ENCODE assay signal across 8 mouse cellular contexts in the genomic region with DNA sequence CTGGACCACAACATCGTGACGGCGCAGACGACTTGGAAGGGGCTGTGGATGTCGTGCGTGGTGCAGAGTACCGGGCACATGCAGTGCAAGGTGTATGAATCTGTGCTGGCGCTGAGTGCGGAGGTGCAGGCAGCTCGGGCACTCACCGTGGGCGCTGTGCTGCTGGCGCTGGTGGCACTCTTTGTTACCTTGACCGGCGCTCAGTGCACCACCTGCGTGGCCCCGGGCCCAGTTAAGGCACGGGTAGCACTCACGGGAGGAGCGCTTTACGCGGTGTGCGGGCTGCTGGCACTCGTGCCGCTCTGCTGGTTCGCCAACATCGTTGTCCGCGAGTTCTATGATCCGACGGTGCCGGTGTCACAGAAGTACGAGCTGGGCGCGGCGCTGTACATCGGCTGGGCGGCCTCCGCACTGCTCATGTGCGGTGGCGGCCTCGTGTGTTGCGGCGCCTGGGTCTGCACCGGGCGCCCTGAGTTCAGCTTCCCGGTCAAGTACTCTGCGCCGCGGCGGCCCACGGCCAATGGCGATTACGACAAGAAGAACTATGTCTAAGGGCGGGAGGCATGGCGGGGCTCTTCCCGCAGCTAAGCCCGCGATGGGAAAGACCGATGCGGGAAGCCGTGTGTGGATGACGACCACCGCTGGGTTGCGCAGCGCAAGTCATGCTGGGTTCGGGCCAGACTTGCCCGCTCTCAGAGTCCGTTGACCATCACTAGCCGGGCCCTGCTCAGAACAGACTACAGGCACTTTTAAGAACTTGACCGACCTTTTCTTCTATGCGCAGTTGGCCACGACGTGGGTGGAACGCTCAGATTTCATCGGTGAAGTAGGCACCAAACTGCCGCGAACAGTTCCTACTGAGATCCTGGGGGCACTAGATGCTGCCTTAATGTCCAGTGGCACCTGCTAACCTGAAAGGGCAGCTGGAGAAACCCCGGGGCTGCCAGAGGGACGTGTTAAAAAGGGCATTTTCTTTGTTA. TPM values are rescaled to one million over a fixed set of nuclear protein-coding genes. Genes with fewer than 3 reads are reported as not detected.
DNase-seq lines count a peak whose midpoint lies in the region; ATAC-seq and TF ChIP-seq lines count a peak whose summit lies in the region.

No protein-coding gene starts in this region.

- peaks cover 46% of the 10 kb centered on the region for H3K27me3 ChIP-seq in heart, embryonic 11.5 days (ENCODE audit: control insufficient read depth, insufficient read depth, low read length)
- peaks cover 48% of the 10 kb centered on the region for H3K27me3 ChIP-seq in limb, embryonic 11.5 days (ENCODE audit: control insufficient read depth, insufficient read depth, low read length)
- peaks cover 39% of the 10 kb centered on the region for H3K27me3 ChIP-seq in midbrain, postnatal 0 days (ENCODE audit: insufficient read depth, low read length)

- ATAC-seq in heart, embryonic 11.5 days (replicated peaks; ENCODE audit: insufficient number of reproducible peaks, low FRiP score, low TSS enrichment): peak; percentile 37; the same call in 1 of the 2 replicates
- ATAC-seq in limb, embryonic 11.5 days (ENCODE audit: insufficient number of reproducible peaks, low FRiP score, low TSS enrichment, low read depth): no peak; the same call in 1 of the 2 replicates
- peak; percentile 71 for ATAC-seq in midbrain, postnatal 0 days (ENCODE audit: low FRiP score)

- TF ChIP-seq CTCF in midbrain, postnatal 0 days (IDR thresholded peaks at IDR 0.05): peak; percentile 1; the same call in 1 of the 2 replicates

- peak; percentile 36 for DNase-seq in adrenal gland, adult 2 months
- DNase-seq in adrenal gland, adult 8-10 months: no peak
- peak; percentile 71 for DNase-seq in ZHBTc4 (ENCODE audit: low read depth, low spot score)
- DNase-seq in limb, embryonic 11.5 days (ENCODE audit: low spot score): peak; percentile 56
- DNase-seq in midbrain, postnatal 0 days (ENCODE audit: low spot score): no peak
- DNase-seq in urinary bladder, postnatal 10 days (ENCODE audit: low spot score): no peak
- no peak for DNase-seq in cerebellum, postnatal 4 days (ENCODE audit: low spot score in 2 of 2)

- peaks cover 16% of the 10 kb centered on the region for H3K4me1 ChIP-seq in heart, embryonic 11.5 days (ENCODE audit: control insufficient read depth, insufficient read depth, low read length)
- H3K4me1 ChIP-seq in limb, embryonic 11.5 days (ENCODE audit: control insufficient read depth, insufficient read depth, low read length): peaks cover 9% of the 10 kb centered on the region; the same call in 1 of the 2 replicates
- H3K4me1 ChIP-seq in midbrain, postnatal 0 days (ENCODE audit: insufficient read depth, low read length): peaks cover 4% of the 10 kb centered on the region; the same call in 1 of the 2 replicates

- H3K9ac ChIP-seq in heart, embryonic 11.5 days (ENCODE audit: low read depth, low read length): peak overlapping the region; percentile 55; the same call in 1 of the 2 replicates
- H3K9ac ChIP-seq in limb, embryonic 11.5 days (ENCODE audit: low read length): peak overlapping the region; percentile 52
- peak overlapping the region; percentile 54 for H3K9ac ChIP-seq in midbrain, postnatal 0 days (replicated peaks; ENCODE audit: low read length, poor library complexity, severe bottlenecking)

- H3K9me3 ChIP-seq in heart, embryonic 11.5 days (replicated peaks; ENCODE audit: control insufficient read depth, low read length): no peaks in the 10 kb centered on the region
- H3K9me3 ChIP-seq in limb, embryonic 11.5 days (ENCODE audit: control insufficient read depth, low read length): no peaks in the 10 kb centered on the region
- no peaks in the 10 kb centered on the region for H3K9me3 ChIP-seq in midbrain, postnatal 0 days (ENCODE audit: low read length)

- H3K4me3 ChIP-seq in heart, embryonic 11.5 days (ENCODE audit: low read depth, low read length): peak overlapping the region; percentile 38
- peak overlapping the region; percentile 35 for H3K4me3 ChIP-seq in limb, embryonic 11.5 days (ENCODE audit: low read depth, low read length)
- peak overlapping the region; percentile 43 for H3K4me3 ChIP-seq in midbrain, postnatal 0 days (ENCODE audit: low read depth, low read length)

- peaks cover 3% of the 10 kb centered on the region; the same call in 1 of the 2 replicates for H3K36me3 ChIP-seq in heart, embryonic 11.5 days (ENCODE audit: control insufficient read depth, insufficient read depth, low read length)
- H3K36me3 ChIP-seq in limb, embryonic 11.5 days (ENCODE audit: control insufficient read depth, insufficient read depth, low read length): peaks cover 11% of the 10 kb centered on the region
- H3K36me3 ChIP-seq in midbrain, postnatal 0 days (ENCODE audit: insufficient read depth, low read length): no peaks in the 10 kb centered on the region

- peak overlapping the region; percentile 76 for H3K4me2 ChIP-seq in heart, embryonic 11.5 days
- H3K4me2 ChIP-seq in limb, embryonic 11.5 days (ENCODE audit: low read depth, severe bottlenecking): peak overlapping the region; percentile 53
- H3K4me2 ChIP-seq in midbrain, postnatal 0 days (ENCODE audit: low read depth, low read length, poor library complexity, severe bottlenecking): peak overlapping the region; percentile 69

- H3K27ac ChIP-seq in heart, embryonic 11.5 days (ENCODE audit: low read depth, low read length): no peak overlapping the region
- H3K27ac ChIP-seq in limb, embryonic 11.5 days (replicated peaks; ENCODE audit: low read depth, low read length): no peak overlapping the region
- peak overlapping the region; percentile 32; the same call in 1 of the 2 replicates for H3K27ac ChIP-seq in midbrain, postnatal 0 days (ENCODE audit: low read depth, low read length)

- WGBS in heart, embryonic 11.5 days (ENCODE audit: insufficient replicate concordance): 2% methylated on average over 80 of the region's 80 CpGs
- 3% methylated on average over 80 of the region's 80 CpGs for WGBS in limb, embryonic 11.5 days
- 3% methylated on average over 69 of the region's 80 CpGs for WGBS in midbrain, postnatal 0 days

RNA-seq across cellular contexts. Expression of a gene that starts 0.7 kb away (rescaled TPM):
- total RNA-seq in adrenal gland, adult 2 months (2021): 10 to 100 TPM in 1 of 2 experiments, 1 to 10 TPM in 1; 3.5 to 16.9 TPM
- polyA plus RNA-seq in adrenal gland, adult 2 months (2012; rRNA removed): 68.7 and 108 TPM in 2 replicates
- 10 to 100 TPM in 1 of 4 experiments, 1 to 10 TPM in 3; 7.8 to 12.2 (median 9.4) TPM for total RNA-seq in adrenal gland, adult 8-10 months (2022)
- polyA plus RNA-seq in heart, embryonic 11.5 days (2014; fragmentation: Nextera tagmentation; extraction: Ambion mirVana): 4.4 and 6.6 TPM in 2 replicates
- 16.4 and 18.9 TPM in 2 replicates for polyA plus RNA-seq in limb, embryonic 11.5 days (2014; fragmentation: Nextera tagmentation; extraction: Ambion mirVana)
- 139 and 181 TPM in 2 replicates for total RNA-seq in midbrain, postnatal 0 days (2014; rRNA removed)
- polyA plus RNA-seq in midbrain, postnatal 0 days (2015; fragmentation: Nextera tagmentation; extraction: Ambion mirVana): 115 and 137 TPM in 2 replicates

RNA-seq across cellular contexts. Expression of a gene that starts 34.2 kb away (rescaled TPM):
- 100 to 1,000 TPM; 102 to 115 TPM for total RNA-seq in adrenal gland, adult 2 months (2021)
- polyA plus RNA-seq in adrenal gland, adult 2 months (2012; rRNA removed): 19.9 and 27.1 TPM in 2 replicates
- total RNA-seq in adrenal gland, adult 8-10 months (2022): 100 to 1,000 TPM; 131 to 143 (median 136) TPM
- polyA plus RNA-seq in heart, embryonic 11.5 days (2014; fragmentation: Nextera tagmentation; extraction: Ambion mirVana): 63.6 and 70.5 TPM in 2 replicates
- 96.5 and 106 TPM in 2 replicates for polyA plus RNA-seq in limb, embryonic 11.5 days (2014; fragmentation: Nextera tagmentation; extraction: Ambion mirVana)
- 58.1 and 60.9 TPM in 2 replicates for total RNA-seq in midbrain, postnatal 0 days (2014; rRNA removed)
- 115 and 116 TPM in 2 replicates for polyA plus RNA-seq in midbrain, postnatal 0 days (2015; fragmentation: Nextera tagmentation; extraction: Ambion mirVana)

RNA-seq across cellular contexts. Expression of a gene that starts 34.4 kb away (rescaled TPM):
- total RNA-seq in adrenal gland, adult 2 months (2021): 1 to 10 TPM; 5.8 to 8.7 TPM
- 4.8 and 5.7 TPM in 2 replicates for polyA plus RNA-seq in adrenal gland, adult 2 months (2012; rRNA removed)
- total RNA-seq in adrenal gland, adult 8-10 months (2022): 10 to 100 TPM in 2 of 4 experiments, 1 to 10 TPM in 2; 7.0 to 12.8 (median 10.0) TPM
- 39.7 and 41.5 TPM in 2 replicates for polyA plus RNA-seq in heart, embryonic 11.5 days (2014; fragmentation: Nextera tagmentation; extraction: Ambion mirVana)
- polyA plus RNA-seq in limb, embryonic 11.5 days (2014; fragmentation: Nextera tagmentation; extraction: Ambion mirVana): 81.6 and 86.3 TPM in 2 replicates
- total RNA-seq in midbrain, postnatal 0 days (2014; rRNA removed): 3.3 and 4.8 TPM in 2 replicates
- 2.8 and 3.0 TPM in 2 replicates for polyA plus RNA-seq in midbrain, postnatal 0 days (2015; fragmentation: Nextera tagmentation; extraction: Ambion mirVana)

RNA-seq across cellular contexts. Expression of a gene that starts 59.0 kb away (rescaled TPM):
- total RNA-seq in adrenal gland, adult 2 months (2021): 10 to 100 TPM; 14.0 to 18.6 TPM
- polyA plus RNA-seq in adrenal gland, adult 2 months (2012; rRNA removed): 61.3 and 69.2 TPM in 2 replicates
- total RNA-seq in adrenal gland, adult 8-10 months (2022): 10 to 100 TPM; 18.5 to 23.9 (median 20.9) TPM
- 32.3 and 35.6 TPM in 2 replicates for polyA plus RNA-seq in heart, embryonic 11.5 days (2014; fragmentation: Nextera tagmentation; extraction: Ambion mirVana)
- 28.4 and 31.4 TPM in 2 replicates for polyA plus RNA-seq in limb, embryonic 11.5 days (2014; fragmentation: Nextera tagmentation; extraction: Ambion mirVana)
- total RNA-seq in midbrain, postnatal 0 days (2014; rRNA removed): 23.1 and 32.8 TPM in 2 replicates
- 47.2 and 55.4 TPM in 2 replicates for polyA plus RNA-seq in midbrain, postnatal 0 days (2015; fragmentation: Nextera tagmentation; extraction: Ambion mirVana)

RNA-seq across cellular contexts. Expression of a gene that starts 59.0 kb away (rescaled TPM):
- 1 to 10 TPM; 4.6 to 7.5 TPM for total RNA-seq in adrenal gland, adult 2 months (2021)
- 0.47 and 0.51 TPM in 2 replicates for polyA plus RNA-seq in adrenal gland, adult 2 months (2012; rRNA removed)
- total RNA-seq in adrenal gland, adult 8-10 months (2022): 1 to 10 TPM; 1.7 to 7.3 (median 5.7) TPM
- not detected in 2 replicates for polyA plus RNA-seq in heart, embryonic 11.5 days (2014; fragmentation: Nextera tagmentation; extraction: Ambion mirVana)
- not detected in 2 replicates for polyA plus RNA-seq in limb, embryonic 11.5 days (2014; fragmentation: Nextera tagmentation; extraction: Ambion mirVana)
- total RNA-seq in midbrain, postnatal 0 days (2014; rRNA removed): not detected in 2 replicates
- 0.17 and 0.27 TPM in 2 replicates for polyA plus RNA-seq in midbrain, postnatal 0 days (2015; fragmentation: Nextera tagmentation; extraction: Ambion mirVana)

Comparison
In these comparisons a context has a peak if more than half of its experiments do, and no peak if none do; other contexts are left out.
1. DNase-seq: peak in adrenal gland, adult 2 months (single experiment), ZHBTc4 (single experiment) and limb, embryonic 11.5 days (single experiment); none in adrenal gland, adult 8-10 months (single experiment), midbrain, postnatal 0 days (single experiment), urinary bladder, postnatal 10 days (single experiment) and cerebellum, postnatal 4 days (0 of 2).
2. Peak in every context shown above with its lines, with median percentiles within 50 percentile points of each other: H3K4me2 ChIP-seq, H3K4me3 ChIP-seq and H3K9ac ChIP-seq.